Mouse (Mus musculus) kidney, adult 2 months (tissue): ENCODE results near the gene Gpr39.

Experiments used
- CTCF ChIP-seq: fragments of 200-500 bp; conservative IDR thresholded peaks from 2 replicates; pipeline ENCODE4 v1.5.1; 2011; ENCODE audit warnings: low read depth, mild to moderate bottlenecking, control low read depth, low read length, moderate library complexity, mixed read lengths; ENCODE audit not compliant: insufficient read depth, insufficient read length
- POLR2A ChIP-seq: fragments of 200-500 bp; IDR thresholded peaks from one replicate; pipeline ENCODE4 v1.6.1; 2011; ENCODE audit warnings: low read depth, low read length, control low read depth

- TF ChIP-seq CTCF = no peak
- no peak for TF ChIP-seq POLR2A
Measured at GRCm38 (mm10) chr1:125920696-125921095, 243.9 kb downstream of the Gpr39 start.
